Mouse (Mus musculus) left cerebral cortex, postnatal 4 days (tissue): ENCODE results near the gene Rbm10. TPM values are rescaled to one million over a fixed set of nuclear protein-coding genes. Genes with fewer than 3 reads are reported as not detected.

Source experiments
- DNase-seq: peaks from one replicate; pipeline ENCODE4 v3.0.0-alpha.2; 2022
- intact Hi-C: fragments of 180-260 bp; cut with DNase I; formaldehyde crosslinking; loops from one replicate; pipeline ENCODE4 v1.15.1; 2025
- total RNA-seq, 2 experiments: library from RNA; stranded (reverse); gene quantifications; 2 replicates each; pipeline ENCODE4 v1.2.3; 2021

The Rbm10 gene
- total RNA-seq = 10 to 100 TPM; 37.2 to 39.6 TPM

DNA sequence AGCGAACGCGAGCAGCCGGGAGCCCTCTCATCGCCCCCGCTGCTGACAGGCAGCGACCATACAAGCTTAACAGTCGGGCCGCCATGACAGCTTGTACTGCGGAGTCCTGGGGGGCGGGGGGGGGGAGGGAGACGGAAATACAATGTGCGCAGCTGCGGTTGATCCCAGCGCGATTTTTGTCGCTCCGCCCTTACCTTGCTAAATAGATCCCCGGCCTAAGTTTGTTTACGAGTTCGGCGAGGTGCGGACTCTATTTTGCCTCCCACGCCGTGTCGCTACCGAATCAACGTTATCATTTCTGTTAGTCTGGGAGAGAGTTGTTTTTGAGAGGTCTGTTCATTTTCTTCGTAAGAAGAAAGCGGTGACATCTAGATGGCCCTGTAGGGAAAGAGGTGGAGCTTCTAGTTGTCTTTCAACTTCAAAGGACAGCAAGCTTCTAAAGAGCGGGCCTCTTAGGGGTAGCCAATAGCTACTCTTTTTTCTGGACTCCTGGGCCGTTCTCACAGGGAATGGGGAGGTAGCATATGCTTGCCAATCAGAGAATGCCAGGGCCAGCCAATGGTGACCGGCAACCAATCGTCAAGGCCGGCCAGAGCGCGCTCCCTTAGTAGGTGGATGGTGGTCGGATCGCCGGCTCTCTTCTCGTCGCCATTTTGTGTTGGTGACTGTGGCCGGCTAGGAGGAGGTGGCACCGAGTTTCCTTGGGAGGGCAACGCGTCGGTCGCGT is at the start of gene Rbm10, which contains the start of gene Ndufb11:
Gene Rbm10 (plus strand): TSS at position 328 of the 727 bp plus-strand sequence.
Gene Ndufb11 (minus strand): TSS at position 444 of the 727 bp plus-strand sequence.
- intact Hi-C loops = no loop called here
- peak; percentile 80 for DNase-seq

DNA sequence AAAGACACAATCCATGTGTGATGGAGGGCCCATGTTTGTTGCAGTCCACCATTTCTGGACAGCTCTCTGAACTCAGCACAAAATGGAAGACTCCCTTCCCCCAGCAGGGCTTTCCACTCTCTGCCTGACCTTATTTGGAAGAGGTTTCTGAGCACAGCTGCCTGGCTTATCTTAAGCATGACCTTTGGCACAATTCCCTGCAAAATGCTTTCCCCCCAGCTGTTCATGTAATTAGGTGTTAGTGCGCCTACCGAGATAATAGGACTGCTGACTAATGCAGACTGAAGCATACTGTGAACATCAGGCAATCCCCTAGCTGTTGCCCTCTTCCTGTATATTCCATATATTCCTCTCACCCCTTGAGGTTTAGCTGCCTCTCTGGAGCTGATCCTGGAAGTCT is 46.3 kb upstream of the Rbm10 start:
- intact Hi-C loops = no loop called here
- no peak for DNase-seq

DNA sequence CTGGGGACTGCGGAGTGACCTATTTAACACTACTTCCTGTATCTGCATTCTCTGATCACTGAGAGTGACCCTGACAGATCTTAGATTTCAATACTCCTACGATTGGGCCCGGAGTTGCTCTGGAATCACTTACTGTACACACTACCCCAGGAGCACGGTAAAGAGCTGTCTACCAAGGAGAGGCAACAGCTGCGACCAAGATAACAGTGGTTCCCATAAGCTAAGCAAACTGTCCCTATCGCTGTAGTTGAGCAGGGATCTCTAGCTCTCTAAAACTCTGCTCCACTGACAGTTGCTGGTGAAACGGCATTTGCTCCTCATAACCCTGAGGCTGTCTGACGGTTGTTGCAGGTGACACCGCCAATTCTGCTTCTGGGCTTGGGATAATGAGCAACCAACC is 44.6 kb upstream of the Rbm10 start:
- intact Hi-C loops = no loop called here
- peak; percentile 7 for DNase-seq

DNA sequence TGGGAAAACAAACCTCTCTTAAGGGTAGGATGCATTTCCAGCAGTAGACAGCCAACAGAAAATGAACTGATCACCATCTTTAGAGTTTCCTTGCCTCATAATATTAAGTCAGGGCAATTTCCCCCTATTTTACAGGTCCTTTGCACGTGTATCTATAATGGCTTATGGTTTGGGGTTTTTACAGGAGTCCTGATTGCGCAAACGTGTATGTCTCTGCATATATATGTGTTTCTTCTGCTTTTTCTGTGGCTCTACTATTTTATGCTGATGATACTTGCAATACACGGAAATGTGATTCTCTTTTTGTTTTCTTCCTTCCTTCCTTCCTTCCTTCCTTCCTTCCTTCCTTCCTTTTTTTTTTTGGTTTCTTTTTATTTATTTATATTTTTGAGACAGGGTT is 43.4 kb upstream of the Rbm10 start:
- intact Hi-C loops = no loop called here
- DNase-seq = no peak

DNA sequence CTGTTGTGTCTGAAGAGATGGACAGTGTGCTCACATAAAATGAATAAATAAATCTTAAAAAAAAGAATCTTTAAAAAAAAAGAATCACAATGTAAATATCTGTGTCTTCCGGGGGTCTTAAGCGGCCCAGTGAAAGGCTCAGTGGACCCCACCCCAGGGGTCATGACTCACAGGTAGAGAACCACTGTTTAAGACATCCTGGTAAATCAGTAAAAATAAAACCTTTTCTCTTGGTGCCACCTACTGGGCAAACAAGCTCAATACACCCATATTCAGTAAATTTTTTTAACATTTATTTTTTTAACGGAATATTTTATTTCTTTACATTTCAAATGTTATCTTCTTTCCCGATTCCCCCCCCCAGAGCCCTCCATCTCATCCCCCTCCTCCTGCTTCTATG is 29.3 kb upstream of the Rbm10 start:
- intact Hi-C loops = no loop called here
- no peak for DNase-seq

DNA sequence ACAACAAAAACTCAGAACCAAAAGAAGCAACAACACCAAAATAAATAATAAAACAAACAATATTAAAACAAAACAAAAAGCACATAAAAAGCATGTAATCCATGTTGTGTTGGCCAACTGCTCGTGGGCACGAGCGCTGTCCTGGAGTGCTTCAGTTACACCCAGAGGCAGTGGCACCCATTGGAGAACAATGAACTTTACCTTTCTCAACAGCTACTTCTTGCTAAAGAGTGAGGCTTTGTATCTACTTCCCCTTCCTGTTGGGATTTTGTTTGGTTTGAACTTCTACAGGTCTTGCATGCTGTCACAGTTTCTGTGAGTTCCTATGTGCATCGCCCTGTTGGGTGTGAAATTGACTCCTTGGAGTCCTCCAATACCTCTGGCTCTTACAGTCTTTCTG is 8.8 kb upstream of the Rbm10 start:
- intact Hi-C loops = no loop called here
- no peak for DNase-seq

DNA sequence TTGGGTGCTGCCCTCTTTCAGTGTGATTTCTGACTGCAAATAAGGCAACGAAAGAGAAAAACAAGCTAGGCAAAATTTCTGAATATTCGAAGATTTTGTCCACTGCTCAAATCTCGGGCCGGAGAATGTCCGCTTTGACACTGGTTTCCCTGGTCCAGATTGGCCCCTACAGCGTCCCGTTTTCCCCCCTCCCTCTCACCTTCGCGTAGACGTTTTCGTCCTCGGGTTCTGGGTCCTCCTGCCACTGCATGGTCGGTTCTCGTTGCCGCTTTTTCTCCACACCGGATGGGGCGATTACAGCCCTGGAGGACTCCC is 485 bp upstream of the Rbm10 start:
- no peak for DNase-seq
- intact Hi-C loops = no loop called here

DNA sequence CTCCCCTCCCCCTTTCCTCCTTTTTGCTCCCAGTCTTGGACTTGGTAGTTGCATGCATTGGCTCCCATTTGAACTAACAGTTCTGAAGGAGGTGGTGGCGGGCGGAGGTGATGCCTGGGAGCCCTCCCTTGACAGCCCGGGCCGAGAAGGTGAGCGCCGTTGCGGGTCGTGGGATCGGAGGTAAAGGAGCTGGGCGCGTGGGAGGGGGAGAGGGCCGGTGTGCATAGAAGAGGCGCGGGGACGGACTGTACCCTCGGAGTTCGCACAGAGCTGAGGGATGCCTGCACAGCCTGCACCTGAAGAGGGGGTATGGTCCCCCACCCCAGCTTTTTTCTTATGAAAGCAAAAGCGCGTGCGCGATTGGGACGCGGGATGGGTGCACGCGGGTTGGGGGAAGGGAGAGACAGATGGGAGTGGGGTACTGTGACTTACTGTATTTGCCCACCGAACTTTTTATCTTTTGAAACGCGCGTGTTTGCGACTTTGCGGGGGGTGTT is 648 bp downstream of the Rbm10 start:
- intact Hi-C loops = no loop called here

DNA sequence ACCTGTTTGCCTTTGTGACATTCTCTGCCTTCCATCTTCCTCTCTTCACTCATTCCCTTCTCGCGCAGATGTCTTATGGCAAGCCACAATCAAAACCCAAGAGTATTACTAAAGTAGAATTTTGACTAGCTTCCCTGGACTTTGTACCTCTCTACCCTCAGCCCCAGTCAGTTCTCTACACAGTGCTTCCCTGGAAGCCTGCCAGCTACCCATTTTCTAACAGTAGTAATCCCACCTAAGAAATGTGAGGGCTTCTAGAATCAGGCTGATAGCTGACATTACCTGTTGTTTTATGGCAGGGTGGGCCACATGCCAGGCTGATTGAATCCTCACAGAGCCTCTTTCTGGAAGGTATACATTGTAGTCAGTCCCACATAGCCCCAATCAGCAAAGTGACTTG is 20.8 kb downstream of the Rbm10 start:
- no peak for DNase-seq
- intact Hi-C loops = no loop called here

More for the DNA sequence above, 648 bp downstream of the Rbm10 start:
- peak; percentile 58 for DNase-seq

DNA sequence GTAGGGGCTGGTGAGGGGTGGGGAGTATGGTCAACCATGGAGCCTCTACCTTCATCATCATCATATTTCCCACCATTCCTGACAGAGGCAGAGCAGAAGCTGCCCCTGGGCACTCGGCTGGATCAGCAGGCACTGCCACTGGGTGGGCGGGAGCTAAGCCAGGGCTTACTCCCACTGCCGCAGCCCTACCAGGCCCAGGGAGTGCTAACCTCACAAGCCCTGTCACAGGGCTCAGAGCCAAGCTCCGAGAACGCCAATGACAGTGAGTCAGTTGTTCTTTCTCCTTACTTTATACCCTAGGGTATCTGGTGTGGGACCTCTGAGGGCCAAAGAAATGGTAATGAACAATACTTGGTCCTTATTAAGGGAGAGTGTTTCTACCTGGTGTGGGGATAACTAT is 27.5 kb downstream of the Rbm10 start:
- intact Hi-C loops = no loop called here
- DNase-seq = no peak

DNA sequence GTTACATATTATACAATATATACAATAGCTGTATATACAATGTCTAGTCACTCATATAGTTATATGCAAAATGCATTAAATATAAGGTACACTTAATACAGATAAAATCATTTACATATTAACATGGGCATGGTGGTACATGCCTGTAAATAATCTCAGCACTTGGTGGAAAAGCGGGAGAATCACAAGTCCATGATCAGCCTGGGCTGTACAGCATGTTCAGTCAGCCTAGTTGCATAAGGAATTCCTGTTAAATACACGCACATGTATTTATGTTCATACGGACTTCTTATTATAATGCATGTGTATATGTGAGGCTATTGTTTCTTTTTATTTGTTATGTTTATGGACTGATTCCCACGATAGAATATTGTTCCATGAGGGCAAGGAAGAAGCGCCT is 40.3 kb downstream of the Rbm10 start:
- intact Hi-C loops = no loop called here
- no peak for DNase-seq

DNA sequence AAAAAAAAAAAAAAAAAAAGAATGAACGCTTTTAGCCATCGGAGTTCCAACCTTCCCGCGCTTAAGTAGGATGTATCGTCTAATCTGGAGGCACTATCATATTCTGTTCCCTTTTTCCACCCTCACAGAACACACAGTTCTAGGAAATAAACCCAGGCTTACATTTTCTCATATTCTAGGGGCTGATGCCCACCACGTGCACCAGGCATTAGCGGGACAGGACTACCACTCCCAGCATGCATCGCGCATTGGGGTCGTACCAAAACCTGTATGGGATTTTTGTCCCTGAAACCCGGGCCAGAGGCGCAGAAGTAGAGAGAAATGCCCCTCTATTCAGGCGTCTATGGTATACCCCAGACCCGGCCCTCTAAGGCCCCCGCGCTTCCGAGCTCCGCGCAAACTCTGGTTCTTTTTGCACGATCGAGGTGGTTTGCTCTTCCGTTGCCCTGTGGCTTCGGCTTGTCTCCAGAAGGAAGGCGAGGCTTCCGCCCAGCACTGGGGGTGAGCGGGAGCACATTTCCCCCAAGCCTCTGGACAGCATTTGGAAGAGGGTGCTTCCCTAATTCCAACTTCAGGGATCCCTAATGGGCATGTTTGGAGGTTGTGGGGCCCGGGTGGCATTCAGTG is 40.8 kb downstream of the Rbm10 start, which contains the start of gene Uba1:
Gene Uba1 (plus strand): TSS at position 301 of the 627 bp plus-strand sequence.
- intact Hi-C loops = no loop called here
- DNase-seq = peak; percentile 87

DNA sequence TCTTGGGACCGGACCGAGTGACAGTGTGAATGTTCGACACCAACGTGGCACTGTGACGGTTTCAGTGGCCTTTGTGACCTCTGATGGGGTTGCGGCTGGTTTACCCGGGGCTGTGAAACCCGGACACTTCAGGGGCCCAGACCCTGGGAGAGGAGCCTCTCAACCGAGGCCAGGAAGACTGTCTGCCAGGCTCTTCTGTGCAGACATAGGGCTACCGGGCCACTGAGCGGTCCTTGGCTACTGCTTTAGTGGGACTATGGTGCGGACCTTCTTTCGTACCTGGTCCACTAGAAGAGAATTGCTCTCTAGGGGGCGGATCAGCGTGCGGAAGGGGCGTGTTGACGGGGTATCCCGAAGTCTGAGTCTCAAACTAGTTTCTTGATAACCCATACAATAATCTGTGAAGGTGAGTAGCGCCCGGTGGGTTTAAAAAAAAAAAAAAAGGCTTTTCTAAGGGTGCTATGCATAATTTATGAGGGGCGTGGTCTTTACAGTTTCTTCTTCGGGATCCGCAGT is 41.6 kb downstream of the Rbm10 start:
- intact Hi-C loops = no loop called here
- no peak for DNase-seq

DNA sequence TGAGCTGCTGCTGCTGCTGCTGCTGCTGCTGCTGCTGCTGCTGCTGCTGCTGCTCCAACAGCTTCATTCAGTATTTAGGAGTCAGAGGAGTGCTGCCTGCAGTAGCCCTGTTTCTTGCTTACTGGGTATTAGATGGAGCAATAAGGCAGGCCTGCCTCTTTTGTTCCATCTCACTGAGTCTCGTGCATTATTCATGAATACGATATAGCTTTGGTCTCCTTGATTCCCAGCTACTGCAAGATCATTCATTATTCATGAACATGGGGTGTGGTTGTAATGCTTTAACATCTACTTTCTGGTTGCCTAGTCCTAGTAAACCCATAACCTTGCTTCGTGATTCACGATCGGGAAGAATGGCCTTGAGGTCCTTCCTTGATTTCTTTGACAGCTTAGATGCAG is 45.0 kb downstream of the Rbm10 start:
- no peak for DNase-seq
- intact Hi-C loops = no loop called here

DNA sequence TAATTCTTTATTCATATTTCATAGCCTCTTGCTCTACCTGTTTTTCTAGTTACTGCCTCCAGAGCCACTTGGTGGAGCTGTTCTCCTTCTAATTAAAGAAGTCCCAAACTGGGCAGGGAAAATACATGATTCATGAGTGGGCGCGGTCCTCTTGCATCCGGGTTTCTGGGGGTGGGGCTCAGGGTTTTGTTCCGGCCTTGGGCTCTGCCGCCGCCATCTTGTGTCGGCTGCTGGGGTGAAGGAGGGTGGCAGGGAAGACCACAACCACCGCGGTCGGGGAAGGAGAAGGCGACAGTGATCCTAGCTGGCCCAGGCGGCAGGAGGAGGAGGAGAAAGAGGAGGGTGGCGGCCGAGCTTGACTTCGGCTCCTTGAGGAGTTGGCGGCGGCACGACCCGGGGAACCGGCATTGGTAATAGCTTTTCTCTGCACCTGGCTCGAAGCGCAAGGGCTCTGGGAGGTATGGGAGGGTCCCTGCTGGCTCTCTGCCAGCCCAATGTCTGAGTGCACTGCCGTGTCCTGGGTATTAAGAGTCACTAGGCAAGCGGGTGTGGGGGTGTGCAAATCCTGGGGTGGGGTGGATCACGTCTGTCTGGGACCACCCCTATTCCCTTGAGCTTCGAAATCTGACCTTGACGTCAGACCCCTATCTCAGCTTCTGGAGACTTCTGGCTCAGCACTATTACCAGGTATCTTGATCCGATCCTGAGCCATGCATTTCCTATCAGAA is 45.6 kb downstream of the Rbm10 start:
- DNase-seq = peak; percentile 84
- intact Hi-C loops = no loop called here

DNA sequence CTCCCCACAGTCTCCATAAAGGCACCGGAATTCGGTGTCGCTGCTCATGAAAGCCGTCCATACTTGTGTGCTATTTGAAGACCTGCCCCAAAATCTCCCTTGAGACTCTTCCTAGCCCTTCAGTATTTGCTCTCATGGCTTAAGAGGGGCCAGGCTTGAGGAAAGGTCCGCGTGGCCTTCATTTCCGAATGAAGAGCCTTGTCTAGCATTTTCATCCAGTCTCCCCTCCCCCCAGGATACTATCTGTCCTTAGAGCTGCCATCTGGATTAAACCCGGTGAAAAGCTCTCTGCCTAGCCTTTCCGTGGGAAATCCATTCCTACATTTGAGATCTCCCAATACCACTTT is 46.1 kb downstream of the Rbm10 start:
- intact Hi-C loops = no loop called here
- no peak for DNase-seq

DNA sequence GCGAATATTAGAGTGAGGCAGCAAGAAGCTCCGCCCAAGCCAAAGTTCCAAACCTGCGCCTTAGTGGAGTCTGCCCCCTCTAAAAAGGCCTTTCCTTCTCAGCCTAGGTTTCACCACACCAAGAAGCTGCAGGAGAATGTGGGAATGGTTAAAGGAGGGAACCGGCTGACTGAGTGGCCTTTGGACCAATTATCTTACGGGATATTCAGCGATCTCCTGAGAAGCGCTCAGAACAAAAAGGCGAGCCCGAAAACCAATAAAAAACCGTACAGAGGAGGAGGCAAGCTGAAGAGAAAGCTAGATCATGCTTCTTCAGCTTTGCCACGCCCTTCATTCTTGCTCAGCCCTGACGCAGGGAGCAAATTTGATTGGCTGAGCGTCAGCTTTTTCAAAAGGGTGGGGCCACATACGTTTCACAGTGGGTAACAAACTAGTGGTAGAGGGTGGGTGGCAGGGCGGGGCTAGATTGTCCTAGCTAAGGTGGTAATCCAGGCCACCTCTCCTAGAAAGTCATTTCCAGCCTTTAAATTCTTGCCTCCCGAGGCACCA is 70.3 kb downstream of the Rbm10 start, which contains the start of gene Cdk16:
Gene Cdk16 (plus strand): TSS at position 436 of the 549 bp plus-strand sequence.
- intact Hi-C loops = no loop called here
- DNase-seq = peak; percentile 81

DNA sequence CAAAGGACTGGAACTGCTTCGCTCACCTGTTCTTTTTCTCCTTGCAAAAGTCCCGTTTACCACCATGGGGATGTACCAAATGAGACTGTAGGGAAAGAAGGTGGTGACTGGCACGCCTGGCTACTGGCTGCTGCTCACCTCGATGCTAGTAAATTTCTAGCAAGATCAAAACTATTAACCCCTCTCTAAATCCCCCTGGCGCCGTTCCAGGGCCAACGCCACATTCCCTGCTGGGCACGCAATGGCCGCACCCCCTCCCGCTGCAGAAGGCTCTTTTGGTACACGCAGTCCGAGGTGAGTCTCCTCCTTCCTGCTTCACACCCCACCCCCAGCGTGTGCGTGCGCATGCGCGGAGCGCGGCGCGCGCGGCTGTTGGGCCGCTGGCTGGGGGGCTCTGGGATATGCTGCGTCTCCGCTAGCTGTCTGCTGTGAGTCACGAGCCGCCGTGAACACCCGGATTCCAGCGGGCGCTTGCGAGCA is 70.8 kb downstream of the Rbm10 start:
- intact Hi-C loops = no loop called here
- peak; percentile 87 for DNase-seq

DNA sequence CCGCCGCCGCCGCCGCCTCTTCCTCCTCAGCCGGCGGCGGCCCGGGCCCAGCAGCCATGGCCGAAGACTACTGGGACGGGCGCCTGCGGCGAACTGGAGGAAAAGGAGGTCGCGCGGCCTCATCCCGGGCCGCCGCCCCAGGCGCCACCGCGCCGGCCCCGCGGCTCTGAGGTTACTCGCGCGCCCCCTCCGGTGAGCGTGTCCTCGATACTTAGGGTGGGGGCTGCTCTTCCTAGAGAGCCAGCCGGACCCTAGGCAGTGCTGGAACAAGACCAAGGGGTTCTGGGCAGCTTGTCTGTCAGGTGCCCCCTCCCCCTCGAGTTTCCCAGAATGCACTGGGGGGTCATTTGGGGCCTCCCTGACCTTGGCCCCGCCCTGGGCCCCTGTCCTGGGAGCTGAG is 71.3 kb downstream of the Rbm10 start:
- intact Hi-C loops = no loop called here
- DNase-seq = peak; percentile 77

DNA sequence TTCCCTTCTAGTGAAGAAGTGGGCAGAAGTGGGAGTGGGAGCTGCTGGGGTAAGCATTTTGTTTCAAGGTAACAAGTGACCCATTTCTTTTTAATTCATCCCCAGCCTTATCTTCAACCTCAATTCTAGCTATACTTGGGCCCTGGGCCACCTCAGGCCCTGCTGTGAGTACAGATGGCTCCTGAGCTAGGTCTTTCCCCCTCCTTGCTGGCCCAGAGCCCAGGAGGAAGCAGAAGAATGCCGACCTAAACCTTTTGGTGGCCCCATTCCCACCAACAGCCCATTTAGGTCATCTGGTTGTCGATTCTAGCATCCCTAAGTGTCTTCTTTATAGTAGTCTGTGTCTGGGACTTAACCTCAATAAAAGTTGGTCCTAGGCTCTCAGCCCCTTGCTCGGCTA is 74.3 kb downstream of the Rbm10 start:
- intact Hi-C loops = no loop called here

DNA sequence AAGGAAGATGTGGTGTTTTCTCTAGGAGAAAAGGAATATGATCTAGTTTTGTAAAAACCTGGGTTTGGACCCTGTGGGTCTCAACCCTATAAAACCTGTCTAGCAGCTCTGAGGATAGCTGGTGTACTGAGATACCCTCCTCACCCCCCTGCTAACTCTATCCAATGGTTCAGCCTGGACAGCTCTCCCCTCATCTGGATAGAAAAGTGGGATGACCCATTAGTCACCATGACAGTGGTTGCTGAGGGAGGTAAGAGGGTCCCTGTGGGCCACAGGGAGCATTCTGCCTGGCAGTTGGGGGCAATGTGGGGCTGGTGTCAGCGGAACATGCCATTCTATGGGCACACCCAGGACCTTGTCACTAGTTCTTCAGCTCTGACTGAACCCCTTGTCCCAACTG is 75.3 kb downstream of the Rbm10 start:
- intact Hi-C loops = no loop called here

More for the DNA sequence above, 74.3 kb downstream of the Rbm10 start:
- DNase-seq = peak; percentile 21

More for the DNA sequence above, 75.3 kb downstream of the Rbm10 start:
- no peak for DNase-seq
